Mouse (Mus musculus) kidney, embryonic 15.5 days (tissue): Measurements from ENCODE around the gene Dapk3. TPM values are rescaled to one million over a fixed set of nuclear protein-coding genes. Genes with fewer than 3 reads are reported as not detected.
A peak's percentile ranks its signal among the peaks of the same experiment; 100 is the strongest.

Experiments used
- ATAC-seq: fragments of 200-750 bp; cut with Nextera tagmentation; replicated peaks from 2 replicates; pipeline ENCODE4 v1.8.0; 2017; ENCODE audit warnings: moderate TSS enrichment; ENCODE audit not compliant: low FRiP score
- H3K27ac ChIP-seq: fragments of 300-500 bp; sonication (generic); 2 replicates; pipeline ENCODE4 v1.5.1; 2015; ENCODE audit warnings: mild to moderate bottlenecking, inconsistent platforms
- H3K27me3 ChIP-seq: fragments of 300-500 bp; sonication (generic); 2 replicates; pipeline ENCODE4 v1.6.1; 2015; ENCODE audit warnings: inconsistent platforms
- H3K36me3 ChIP-seq: fragments of 300-500 bp; sonication (generic); 2 replicates; pipeline ENCODE4 v1.6.1; 2015; ENCODE audit warnings: inconsistent platforms
- H3K4me1 ChIP-seq: fragments of 300-500 bp; sonication (generic); 2 replicates; pipeline ENCODE4 v1.6.1; 2015; ENCODE audit warnings: inconsistent platforms
- H3K4me2 ChIP-seq: fragments of 300-500 bp; sonication (generic); 2 replicates; pipeline ENCODE4 v1.6.1; 2015; ENCODE audit warnings: moderate library complexity, mild to moderate bottlenecking, inconsistent platforms
- H3K4me3 ChIP-seq: fragments of 300-500 bp; sonication (generic); replicated peaks from 2 replicates; pipeline ENCODE4 v1.5.1; 2015; ENCODE audit warnings: mild to moderate bottlenecking, inconsistent platforms
- H3K9ac ChIP-seq: fragments of 300-500 bp; sonication (generic); 2 replicates; pipeline ENCODE4 v1.6.1; 2015; ENCODE audit warnings: mild to moderate bottlenecking, inconsistent platforms
- H3K9me3 ChIP-seq: fragments of 300-500 bp; sonication (generic); replicated peaks from 2 replicates; pipeline ENCODE4 v1.6.1; 2016; ENCODE audit warnings: inconsistent platforms
- WGBS: fragments of 180-500 bp; shearing (Covaris S2); methylation state at CpG from one replicate; pipeline ENCODE4 v1.1.7; 2015; ENCODE audit warnings: mixed read lengths; 5-methylcytosine and 5-hydroxymethylcytosine counted together
- polyA plus RNA-seq: library from polyadenylated mRNA; unstranded; fragments of >200 nt; fragmentation: Nextera tagmentation; extraction: Ambion mirVana; gene quantifications from 2 replicates; pipeline ENCODE4 v1.2.1, GENCODE M21; 2015

Gene Dapk3
- polyA plus RNA-seq, result 41.0 and 47.9 TPM in 2 replicates

- peak within 1 kb of the TSS; percentile 67 for H3K4me3 ChIP-seq
- H3K4me1 ChIP-seq, result peaks cover 65% of the 10 kb centered on the region
- peak within 1 kb of the TSS; percentile 87 for H3K27ac ChIP-seq
- peak within 1 kb of the TSS; percentile 67 for H3K4me2 ChIP-seq
- 5% methylated on average over 53 of the region's 53 CpGs for WGBS
- peaks cover 86% of the 10 kb centered on the region for H3K36me3 ChIP-seq
- no peaks in the 10 kb centered on the region for H3K27me3 ChIP-seq
- peak; percentile 94 for ATAC-seq
- H3K9me3 ChIP-seq, result no peaks in the 10 kb centered on the region
- H3K9ac ChIP-seq, result peak within 1 kb of the TSS; percentile 63
Measured at GRCm38 (mm10) chr10:81182336-81183333, at the start of gene Dapk3. Dapk3 (plus strand) TSS chr10:81183005.

DNA sequence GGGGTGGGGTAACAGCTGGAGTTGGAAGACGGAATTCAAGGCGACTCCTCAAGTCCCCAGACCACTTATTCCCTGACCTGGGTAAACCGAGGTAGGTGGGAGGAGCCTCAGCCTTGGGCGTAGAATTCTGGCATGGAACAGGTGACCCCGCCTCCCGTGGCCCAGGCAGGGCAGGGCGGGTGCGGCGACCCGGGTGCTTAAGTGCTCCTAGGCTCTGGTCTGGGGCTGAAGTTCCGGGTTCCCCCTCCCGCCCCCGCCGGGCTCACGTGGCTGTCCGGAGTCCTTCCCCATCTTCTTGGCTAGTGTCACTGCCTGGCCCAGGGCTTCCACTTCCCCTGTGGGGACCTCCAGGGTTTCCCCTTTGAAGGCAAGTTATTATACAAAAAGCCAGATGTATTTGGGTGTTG, 48.6 kb upstream of the Dapk3 start:
- Histone ChIP-seq H3K9me3 (no peaks in the 10 kb centered on the region), H3K27me3 (peaks cover 18% of the 10 kb centered on the region), H3K36me3 (no peaks in the 10 kb centered on the region), H3K27ac (peak overlapping the region; percentile 48; the same call in 1 of the 2 replicates), H3K4me2 (peak overlapping the region; percentile 90), H3K9ac (0 out of 2 replicates have a peak overlapping the region, but pooled peaks have one; percentile 14), H3K4me1 (peaks cover 43% of the 10 kb centered on the region), H3K4me3 (peak overlapping the region; percentile 81)
- WGBS, result 1% methylated on average over 16 of the region's 16 CpGs
- no peak for ATAC-seq

- peak within 1 kb of the TSS; percentile 90 for H3K4me2 ChIP-seq
- H3K27ac ChIP-seq, result peak within 1 kb of the TSS; percentile 99
- H3K4me3 ChIP-seq, result peak within 1 kb of the TSS; percentile 81
- WGBS, result 3% methylated on average over 41 of the region's 41 CpGs
- H3K36me3 ChIP-seq, result no peaks in the 10 kb centered on the region
- peak within 1 kb of the TSS; percentile 97 for H3K9ac ChIP-seq
- peaks cover 15% of the 10 kb centered on the region for H3K27me3 ChIP-seq
- no peaks in the 10 kb centered on the region for H3K9me3 ChIP-seq
- ATAC-seq, result no peak
- peaks cover 44% of the 10 kb centered on the region for H3K4me1 ChIP-seq
Measured at GRCm38 (mm10) chr10:81134966-81135681, 47.7 kb upstream of the Dapk3 start, which contains the start of gene Zbtb7a. Zbtb7a (plus strand) TSS chr10:81135220.

DNA sequence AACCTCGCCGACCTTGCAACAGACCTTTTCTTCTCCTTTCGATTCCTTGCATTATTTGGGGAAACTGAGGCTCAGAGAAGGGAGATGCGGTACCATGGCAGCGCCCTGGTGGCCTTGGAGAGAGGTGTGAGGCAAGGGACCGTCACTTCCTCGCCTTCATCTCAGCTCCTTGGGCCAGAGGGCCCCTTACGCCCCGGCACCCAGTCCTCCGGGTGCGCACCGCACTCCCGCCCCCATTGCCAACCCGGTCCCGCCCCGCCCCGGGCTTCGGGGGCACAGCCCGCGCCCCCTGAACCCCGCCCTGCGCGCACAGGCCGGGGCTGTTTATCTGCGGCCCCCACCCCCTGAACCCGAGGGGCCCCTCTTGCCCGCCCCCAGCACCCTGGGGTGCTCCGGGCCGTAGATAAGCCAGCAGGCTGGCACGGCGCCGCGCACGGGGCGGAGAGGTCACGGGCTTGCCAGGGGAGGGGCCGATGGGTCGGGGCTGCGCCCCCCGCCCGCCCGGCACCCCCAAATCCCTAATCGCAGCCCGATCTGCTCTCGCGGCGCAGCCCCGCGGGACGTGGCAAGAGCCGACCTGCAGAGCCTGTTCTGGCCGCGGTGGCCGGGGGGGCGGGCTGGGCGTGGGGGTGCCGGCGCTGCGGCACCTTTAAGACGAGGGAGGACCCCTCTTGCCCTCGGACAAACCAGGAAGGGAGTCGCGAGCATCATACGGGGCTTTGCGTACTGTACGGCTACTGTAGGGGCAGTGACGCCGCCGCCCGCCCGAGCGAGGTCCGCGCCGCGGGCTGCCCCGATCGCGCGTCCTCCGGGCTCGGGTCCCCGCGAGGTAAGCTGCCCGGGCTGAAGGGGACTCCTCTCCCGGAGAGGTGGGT, 46.7 kb upstream of the Dapk3 start:
- H3K27ac ChIP-seq, result peak overlapping the region; percentile 99
- H3K4me2 ChIP-seq, result peak overlapping the region; percentile 90
- WGBS, result under 1% methylated on average over 83 of the region's 86 CpGs
- peaks cover 53% of the 10 kb centered on the region for H3K4me1 ChIP-seq
- H3K9me3 ChIP-seq, result no peaks in the 10 kb centered on the region
- peaks cover 15% of the 10 kb centered on the region for H3K27me3 ChIP-seq
- no peaks in the 10 kb centered on the region for H3K36me3 ChIP-seq
- H3K4me3 ChIP-seq, result peak overlapping the region; percentile 81
- ATAC-seq, result peak; percentile 4; the same call in 1 of the 2 replicates
- H3K9ac ChIP-seq, result peak overlapping the region; percentile 97

DNA sequence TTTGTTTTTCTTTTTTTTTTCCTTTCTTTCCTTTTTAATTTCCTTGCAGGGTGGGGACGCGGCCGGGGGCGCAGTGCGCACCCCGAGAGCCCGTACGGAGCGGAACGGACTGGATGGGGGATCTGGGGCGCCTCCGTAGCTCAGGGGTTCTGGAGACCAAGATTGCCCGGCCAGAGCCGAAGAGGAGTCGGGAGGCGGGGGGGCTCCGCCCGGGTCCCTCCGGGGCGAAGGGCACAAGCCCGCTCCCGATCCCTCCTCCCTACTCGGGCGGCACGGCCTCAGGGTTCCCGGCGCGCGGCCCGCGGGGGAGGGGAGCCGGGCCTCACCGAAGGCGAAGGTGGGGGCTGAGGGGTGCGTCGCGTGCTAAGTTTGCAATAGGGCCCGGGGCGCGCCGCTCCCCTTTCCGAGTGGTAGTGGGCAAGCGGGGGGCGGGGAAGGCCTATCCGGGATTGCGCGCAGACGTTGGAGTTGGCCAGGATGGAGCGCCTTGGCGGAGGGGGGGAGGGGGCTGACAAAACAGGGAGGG, 46.0 kb upstream of the Dapk3 start:
- H3K36me3 ChIP-seq, result peaks cover 4% of the 10 kb centered on the region; the same call in 1 of the 2 replicates
- H3K4me3 ChIP-seq, result peak overlapping the region; percentile 81
- H3K27me3 ChIP-seq, result peaks cover 15% of the 10 kb centered on the region
- ATAC-seq, result peak; percentile 13
- H3K9me3 ChIP-seq, result no peaks in the 10 kb centered on the region
- peaks cover 60% of the 10 kb centered on the region for H3K4me1 ChIP-seq
- peak overlapping the region; percentile 97 for H3K9ac ChIP-seq
- peak overlapping the region; percentile 99 for H3K27ac ChIP-seq
- peak overlapping the region; percentile 90 for H3K4me2 ChIP-seq
- WGBS, result 2% methylated on average over 49 of the region's 50 CpGs

DNA sequence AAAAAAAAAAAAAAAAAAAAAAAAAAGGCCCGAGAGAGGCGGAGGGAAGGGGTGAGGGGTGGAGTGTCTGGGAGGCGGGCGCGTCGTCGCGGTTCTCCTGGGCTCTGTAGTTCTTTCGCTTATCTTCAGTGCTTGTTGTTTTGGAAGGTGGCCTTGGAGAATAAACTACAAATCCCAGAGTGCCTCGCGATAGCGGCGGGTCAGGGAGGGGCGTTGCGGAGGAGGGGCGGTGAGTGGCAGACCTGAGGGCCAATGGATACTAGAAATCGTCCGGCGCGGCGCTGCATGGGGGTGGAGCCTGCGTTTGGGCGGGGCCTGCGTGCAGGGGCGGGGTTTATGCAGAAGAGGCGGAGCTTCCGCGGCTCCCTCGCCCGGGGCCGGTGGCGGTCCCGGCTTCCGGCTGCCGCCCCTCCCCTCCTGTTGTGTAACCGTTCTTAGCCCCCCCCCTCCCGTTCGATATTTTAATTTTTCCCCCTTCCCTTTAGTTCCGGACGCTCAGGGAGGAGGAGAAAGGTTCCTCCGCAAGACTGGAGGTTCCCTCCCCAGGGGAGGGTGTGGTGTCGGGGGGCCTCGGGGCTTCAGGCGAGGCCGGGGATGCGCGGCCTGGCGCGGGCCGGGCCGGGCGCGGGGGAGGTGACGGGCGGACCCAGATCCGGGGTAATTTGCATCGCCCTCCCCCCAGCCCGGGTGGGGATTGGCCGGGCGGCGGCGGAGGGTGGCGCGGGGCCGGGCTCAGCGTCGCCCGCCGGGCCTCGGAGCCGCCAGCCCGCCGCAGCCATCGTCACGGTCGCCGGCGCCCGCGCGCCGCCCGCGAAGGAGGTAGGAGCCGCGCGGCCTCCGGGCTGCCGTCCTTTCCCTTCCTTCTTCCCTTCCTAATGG, 45.3 kb upstream of the Dapk3 start:
- peaks cover 4% of the 10 kb centered on the region; the same call in 1 of the 2 replicates for H3K36me3 ChIP-seq
- peak overlapping the region; percentile 94 for H3K4me2 ChIP-seq
- ATAC-seq, result peak; percentile 92
- no peaks in the 10 kb centered on the region for H3K9me3 ChIP-seq
- H3K27me3 ChIP-seq, result peaks cover 15% of the 10 kb centered on the region
- peak overlapping the region; percentile 99 for H3K27ac ChIP-seq
- peak overlapping the region; percentile 87 for H3K9ac ChIP-seq
- WGBS, result under 1% methylated on average over 85 of the region's 89 CpGs
- peaks cover 67% of the 10 kb centered on the region for H3K4me1 ChIP-seq
- H3K4me3 ChIP-seq, result peak overlapping the region; percentile 81

DNA sequence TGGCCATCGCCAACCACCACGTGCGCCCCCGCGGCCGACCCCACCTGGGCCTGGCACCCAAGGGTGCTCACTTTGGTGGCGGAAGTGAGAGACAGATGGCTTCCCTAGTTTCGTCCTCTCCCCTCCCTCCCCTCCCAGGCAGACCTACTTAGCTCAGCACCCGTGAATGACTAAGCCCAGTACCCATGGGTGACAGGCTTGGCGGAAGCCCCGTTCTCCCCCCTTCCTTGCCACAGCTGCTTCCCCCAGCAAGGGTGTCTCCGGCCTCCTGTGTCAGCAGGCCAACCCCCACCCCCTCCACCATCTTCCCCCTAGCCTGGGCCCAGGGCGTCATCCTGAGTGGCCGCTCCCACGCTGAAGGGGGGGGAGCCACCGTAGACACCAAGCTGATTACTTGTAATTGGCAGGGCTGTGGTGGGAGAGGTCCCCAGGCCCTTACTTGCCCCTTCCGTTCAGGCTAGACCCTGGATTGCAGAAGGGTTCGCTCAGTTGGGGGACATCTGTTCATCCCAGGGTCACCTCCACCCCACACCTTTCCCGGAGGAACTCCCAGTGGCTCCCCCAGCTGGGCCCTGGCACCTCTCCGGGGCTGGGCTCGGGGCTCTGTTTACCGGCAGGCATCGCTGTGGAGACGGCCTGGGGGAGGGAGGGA, 44.5 kb upstream of the Dapk3 start:
- WGBS, result 0% methylated on average over 21 of the region's 24 CpGs
- H3K4me1 ChIP-seq, result peaks cover 67% of the 10 kb centered on the region
- no peak for ATAC-seq

GRCm38 (mm10) chr10:81138821-81139528, 43.8 kb upstream of the Dapk3 start:
- Histone ChIP-seq H3K27ac (peak overlapping the region; percentile 92), H3K27me3 (peaks cover 13% of the 10 kb centered on the region), H3K4me1 (peaks cover 65% of the 10 kb centered on the region), H3K9me3 (no peaks in the 10 kb centered on the region), H3K36me3 (peaks cover 15% of the 10 kb centered on the region), H3K4me3 (peak overlapping the region; percentile 81), H3K4me2 (peak overlapping the region; percentile 94), H3K9ac (peak overlapping the region; percentile 87)
- no peak for ATAC-seq
- WGBS, result 53% methylated on average over 11 of the region's 11 CpGs

More for the DNA sequence above, 44.5 kb upstream of the Dapk3 start:
- H3K4me2 ChIP-seq, result peak overlapping the region; percentile 94
- H3K27ac ChIP-seq, result peak overlapping the region; percentile 92
- peaks cover 15% of the 10 kb centered on the region for H3K27me3 ChIP-seq
- H3K9ac ChIP-seq, result peak overlapping the region; percentile 87
- H3K36me3 ChIP-seq, result peaks cover 7% of the 10 kb centered on the region; the same call in 1 of the 2 replicates
- peak overlapping the region; percentile 81 for H3K4me3 ChIP-seq
- H3K9me3 ChIP-seq, result no peaks in the 10 kb centered on the region

- H3K4me3 ChIP-seq, result peak overlapping the region; percentile 81
- 65% methylated on average over 4 of the region's 4 CpGs for WGBS
- no peak for ATAC-seq
- peak overlapping the region; percentile 87; the same call in 1 of the 2 replicates for H3K9ac ChIP-seq
- H3K36me3 ChIP-seq, result peaks cover 20% of the 10 kb centered on the region
- H3K27me3 ChIP-seq, result peaks cover 8% of the 10 kb centered on the region
- no peaks in the 10 kb centered on the region for H3K9me3 ChIP-seq
- peak overlapping the region; percentile 94 for H3K4me2 ChIP-seq
- peaks cover 60% of the 10 kb centered on the region for H3K4me1 ChIP-seq
- peak overlapping the region; percentile 92 for H3K27ac ChIP-seq
Measured at GRCm38 (mm10) chr10:81139529-81139846, 43.3 kb upstream of the Dapk3 start.
